ENCODE assay signal across 13 mouse cellular contexts in genomic region chr2:51912740-51913139, GRCm38 (mm10). TPM values are rescaled to one million over a fixed set of nuclear protein-coding genes. Genes with fewer than 3 reads are reported as not detected.
A peak's percentile ranks its signal among the peaks of the same experiment; 100 is the strongest.
DNase-seq lines count a peak whose midpoint lies in the region; ATAC-seq and TF ChIP-seq lines count a peak whose summit lies in the region.
"Had no signal": no experiment of that assay in that cellular context is flagged by ENCODE, and none has a peak within 500 bp of the region (broad histone marks: within the 10 kb centered on the region; RNA-seq: fewer than 3 reads in every experiment).

No protein-coding gene starts in this region.

- H3K4me1 ChIP-seq in liver, postnatal 0 days (ENCODE audit: insufficient read depth), result no peaks in the 10 kb centered on the region
- peaks cover 7% of the 10 kb centered on the region for H3K4me1 ChIP-seq in embryonic facial prominence, embryonic 14.5 days (ENCODE audit: control insufficient read depth, insufficient read depth, low read length)

- no peaks in the 10 kb centered on the region for H3K79me2 ChIP-seq in myocyte (ENCODE audit: control insufficient read depth, insufficient read depth)

- TF ChIP-seq EP300 in liver, postnatal 0 days (IDR thresholded peaks at IDR 0.05; ENCODE audit: low read depth), result no peak

- ATAC-seq in liver, postnatal 0 days, result no peak
- 0 out of 2 replicates have a peak, but pooled peaks have one; percentile 33 for ATAC-seq in embryonic facial prominence, embryonic 14.5 days (ENCODE audit: low read depth)
- ATAC-seq: forebrain, postnatal 0 days had no signal

- H3K27me3 ChIP-seq in liver, postnatal 0 days (ENCODE audit: insufficient read depth, low read length), result no peaks in the 10 kb centered on the region
- no peaks in the 10 kb centered on the region for H3K27me3 ChIP-seq in embryonic facial prominence, embryonic 14.5 days (replicated peaks; ENCODE audit: control insufficient read depth, insufficient read depth, low read length)
- H3K27me3 ChIP-seq in myocyte (ENCODE audit: control insufficient read depth, insufficient read depth, insufficient read length), result no peaks in the 10 kb centered on the region
- H3K27me3 ChIP-seq: megakaryocyte, embryonic 14.5 days had no signal

- no peak for TF ChIP-seq CTCF in liver, postnatal 0 days (IDR thresholded peaks at IDR 0.05; ENCODE audit: low read depth)

- H3ac ChIP-seq in myocyte (ENCODE audit: control insufficient read depth, insufficient read length), result no peak overlapping the region

- no peak overlapping the region for H3K4me2 ChIP-seq in liver, postnatal 0 days (ENCODE audit: low read depth, low read length)
- no peak overlapping the region for H3K4me2 ChIP-seq in embryonic facial prominence, embryonic 14.5 days (ENCODE audit: low read depth, low read length)
- H3K4me2 ChIP-seq in myocyte (ENCODE audit: low read depth), result peak overlapping the region; percentile 18

- H3K9ac ChIP-seq in liver, postnatal 0 days (replicated peaks), result no peak overlapping the region
- H3K9ac ChIP-seq in embryonic facial prominence, embryonic 14.5 days (ENCODE audit: low read depth, low read length), result no peak overlapping the region
- H3K9ac ChIP-seq: forebrain, postnatal 0 days had no signal

- no peaks in the 10 kb centered on the region for H3K9me3 ChIP-seq in liver, postnatal 0 days (ENCODE audit: low read length)
- H3K9me3 ChIP-seq in embryonic facial prominence, embryonic 14.5 days (ENCODE audit: control insufficient read depth, low read length), result no peaks in the 10 kb centered on the region
- H3K9me3 ChIP-seq: megakaryocyte, embryonic 14.5 days had no signal

- H3K4me3 ChIP-seq in liver, postnatal 0 days (ENCODE audit: low read depth, low read length), result no peak overlapping the region
- H3K4me3 ChIP-seq in embryonic facial prominence, embryonic 14.5 days (ENCODE audit: low read depth, low read length), result no peak overlapping the region
- no peak overlapping the region for H3K4me3 ChIP-seq in myocyte
- H3K4me3 ChIP-seq: megakaryocyte, embryonic 14.5 days had no signal

- peak; percentile 9 for DNase-seq in liver
- no peak for DNase-seq in liver, postnatal 0 days
- peak; percentile 75 for DNase-seq in embryonic facial prominence, embryonic 14.5 days (ENCODE audit: low spot score)
- DNase-seq in kidney, postnatal 36 days, result peak; percentile 8 to 17
- no peak for DNase-seq in ovary, postnatal 36 days (ENCODE audit: low spot score)
- no peak for DNase-seq in spleen, postnatal 14 days (ENCODE audit: low spot score in 2 of 2)
- DNase-seq in testis, postnatal 14 days (ENCODE audit: low spot score), result no peak
- DNase-seq: forebrain, postnatal 0 days; left cerebral cortex, postnatal 4 days; right cerebral cortex, postnatal 4 days; thymus, postnatal 14 days had no signal

- H3K27ac ChIP-seq in liver, postnatal 0 days (ENCODE audit: low read depth), result no peak overlapping the region
- H3K27ac ChIP-seq in embryonic facial prominence, embryonic 14.5 days (replicated peaks; ENCODE audit: low read depth, low read length), result no peak overlapping the region

- no peaks in the 10 kb centered on the region for H3K36me3 ChIP-seq in liver, postnatal 0 days (replicated peaks; ENCODE audit: insufficient read depth, low read length)
- H3K36me3 ChIP-seq in embryonic facial prominence, embryonic 14.5 days (ENCODE audit: control insufficient read depth, insufficient read depth, low read length), result no peaks in the 10 kb centered on the region
- no peaks in the 10 kb centered on the region for H3K36me3 ChIP-seq in myocyte (ENCODE audit: control insufficient read depth, insufficient read depth)

- 55% methylated on average over 6 of the region's 6 CpGs for WGBS in liver, postnatal 0 days (ENCODE audit: insufficient replicate concordance)
- WGBS in embryonic facial prominence, embryonic 14.5 days, result 17% methylated on average over 6 of the region's 6 CpGs

- TF ChIP-seq POLR2A in myocyte (IDR thresholded peaks at IDR 0.05; ENCODE audit: insufficient read length, low read depth), result no peak

TF ChIP-seq in myocyte, 11 proteins besides CTCF, POLR2A, EP300 and RAD21:
- TF ChIP-seq MYOG (IDR thresholded peaks at IDR 0.05; ENCODE audit: control insufficient read depth in 1 of 3, insufficient read depth in 1 of 3, insufficient read length in 2 of 3, low read depth in 2 of 3), result no peak
- TF ChIP-seq TCF12 (IDR thresholded peaks at IDR 0.05; ENCODE audit: insufficient read depth, poor library complexity, severe bottlenecking), result no peak
- no peak for TF ChIP-seq SRF (IDR thresholded peaks at IDR 0.05; ENCODE audit: control insufficient read depth, insufficient read length, low read depth)
- no peak for TF ChIP-seq CEBPB (IDR thresholded peaks at IDR 0.05; ENCODE audit: insufficient read depth, poor library complexity, severe bottlenecking)
- no peak for TF ChIP-seq MAX (IDR thresholded peaks at IDR 0.05; ENCODE audit: low read depth)
- no peak for TF ChIP-seq REST (IDR thresholded peaks at IDR 0.05; ENCODE audit: insufficient read depth, insufficient read length)
- TF ChIP-seq TCF3 (IDR thresholded peaks at IDR 0.05; ENCODE audit: insufficient read length, low read depth), result no peak
- TF ChIP-seq MYOD1 (IDR thresholded peaks at IDR 0.05; ENCODE audit: control insufficient read depth in 1 of 3, insufficient read length in 2 of 3, low read depth in 2 of 3), result no peak
- TF ChIP-seq E2F4 (IDR thresholded peaks at IDR 0.05; ENCODE audit: insufficient read depth), result no peak
- TF ChIP-seq USF1 (IDR thresholded peaks at IDR 0.05; ENCODE audit: low read depth), result no peak
- no peak for TF ChIP-seq POLR2AphosphoS2 (IDR thresholded peaks at IDR 0.05; ENCODE audit: insufficient read length, low read depth)
TF ChIP-seq in myocyte: peak in this region for 0.

RNA-seq across cellular contexts. Expression of gene Rbm43, which starts 22.2 kb away (rescaled TPM):
- 11.9 and 12.1 TPM in 2 replicates for polyA plus RNA-seq in liver, postnatal 0 days (2015; fragmentation: Nextera tagmentation; extraction: Ambion mirVana)
- 12.6 and 14.3 TPM in 2 replicates for polyA plus RNA-seq in embryonic facial prominence, embryonic 14.5 days (2014; fragmentation: Nextera tagmentation; extraction: Ambion mirVana)
- 3.2 TPM for polyA plus RNA-seq in myocyte (2012; fragmentation: generic; extraction: Trizol)

Comparison
In these comparisons a context has a peak if more than half of its experiments do, and no peak if none do; other contexts are left out.
1. DNase-seq: peak in liver (single experiment), embryonic facial prominence, embryonic 14.5 days (single experiment) and kidney, postnatal 36 days (2 of 2); none in liver, postnatal 0 days (single experiment), ovary, postnatal 36 days (single experiment), spleen, postnatal 14 days (0 of 2) and testis, postnatal 14 days (single experiment).